Mouse (Mus musculus): ENCODE results near the gene Aldh1a2.

Aldh1a2 gene

GRCm38 (mm10) chr9:71215248-71216035 lies at the start of gene Aldh1a2:
Gene Aldh1a2, plus strand, starts transcription at chr9:71215789.
- DNase-seq (ENCODE audit: low read depth, low spot score) = no peak

DNA sequence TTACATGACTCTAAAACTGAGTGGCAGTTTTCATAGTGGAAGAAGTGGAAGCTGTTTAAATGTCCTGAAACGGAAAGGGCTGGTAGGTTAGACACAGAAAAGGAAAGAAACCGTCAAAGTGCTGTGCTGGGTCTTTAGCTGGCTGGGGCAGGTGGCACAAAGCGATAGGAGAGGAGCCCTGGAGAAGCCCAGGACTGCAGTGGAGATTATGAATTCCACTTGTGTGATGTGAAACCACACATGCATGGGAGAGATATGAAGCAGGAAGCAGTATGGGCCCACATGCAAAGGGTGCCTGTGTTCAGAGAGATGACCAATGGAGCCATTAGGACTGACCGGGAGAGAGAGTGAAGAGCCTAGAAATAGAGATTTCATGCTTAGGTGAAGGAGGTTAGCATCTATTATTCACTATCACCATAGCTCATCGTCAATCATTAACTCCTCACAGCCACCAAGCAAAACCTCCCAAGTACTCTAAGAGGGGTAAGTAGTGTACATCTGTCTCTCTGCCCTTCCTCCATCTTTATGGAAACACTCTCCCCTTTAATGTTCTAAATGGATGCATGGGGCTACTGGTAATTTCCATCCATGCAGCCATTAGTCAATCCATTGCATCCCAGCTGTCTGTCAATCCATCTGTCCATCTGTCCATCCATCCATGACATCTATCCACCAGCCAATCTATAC lies 49.4 kb upstream of the Aldh1a2 start:
- no peak for DNase-seq (ENCODE audit: low read depth, low spot score)

DNA sequence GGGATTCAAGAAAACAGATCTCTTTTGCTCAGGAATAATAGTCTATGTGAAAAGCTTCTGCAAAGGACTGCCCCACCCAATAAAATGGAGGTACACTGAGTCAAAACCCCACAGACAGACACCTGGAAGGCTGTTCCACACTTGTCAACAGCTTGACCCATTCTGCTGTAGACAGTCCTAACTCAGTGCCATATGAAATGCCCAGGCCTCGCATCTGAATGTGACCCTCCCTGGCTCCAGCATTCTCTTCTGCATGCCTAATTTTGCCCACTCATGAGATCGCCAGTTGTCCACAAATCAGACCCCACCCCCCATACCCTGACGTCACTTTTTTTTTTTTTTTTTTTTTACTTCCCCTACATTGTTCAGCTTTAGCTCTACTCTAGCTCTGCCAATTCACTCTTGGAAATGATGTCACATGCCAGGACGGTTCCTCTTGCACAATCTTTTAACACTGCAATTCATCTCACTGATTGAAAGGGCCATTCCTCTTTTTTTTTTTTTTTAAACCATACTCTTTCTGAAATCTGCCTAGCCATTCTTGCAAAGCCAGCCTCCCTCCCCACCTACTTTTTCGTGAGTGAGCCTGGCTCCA lies 48.6 kb upstream of the Aldh1a2 start:
- DNase-seq (ENCODE audit: low read depth, low spot score) = no peak

GRCm38 (mm10) chr9:71167473-71168215 lies 47.9 kb upstream of the Aldh1a2 start:
- DNase-seq (ENCODE audit: low read depth, low spot score) = no peak

- no peak for DNase-seq (ENCODE audit: low read depth, low spot score)
These were observed 47.1 kb upstream of the Aldh1a2 start, which contains the start of gene Aqp9 for GRCm38 (mm10) chr9:71168511-71168910. Gene Aqp9, minus strand, starts transcription at chr9:71168682.

GRCm38 (mm10) chr9:71173533-71173932 lies 42.1 kb upstream of the Aldh1a2 start:
- peak; percentile 30 for DNase-seq (ENCODE audit: low read depth, low spot score)

- no peak for DNase-seq (ENCODE audit: low read depth, low spot score)
These were observed 41.1 kb upstream of the Aldh1a2 start for GRCm38 (mm10) chr9:71174316-71174975.

- no peak for DNase-seq (ENCODE audit: low read depth, low spot score)
These were observed 39.9 kb upstream of the Aldh1a2 start for GRCm38 (mm10) chr9:71175686-71176085.

- peak; percentile 36 for DNase-seq (ENCODE audit: low read depth, low spot score)
These were observed 36.2 kb upstream of the Aldh1a2 start for GRCm38 (mm10) chr9:71179276-71179896.

- DNase-seq (ENCODE audit: low read depth, low spot score) = no peak
These were observed 35.5 kb upstream of the Aldh1a2 start for GRCm38 (mm10) chr9:71179964-71180700.

- no peak for DNase-seq (ENCODE audit: low read depth, low spot score)
These were observed 30.3 kb upstream of the Aldh1a2 start for GRCm38 (mm10) chr9:71185285-71185684.

GRCm38 (mm10) chr9:71185823-71186222 lies 29.8 kb upstream of the Aldh1a2 start:
- no peak for DNase-seq (ENCODE audit: low read depth, low spot score)

GRCm38 (mm10) chr9:71187396-71187795 lies 28.2 kb upstream of the Aldh1a2 start:
- peak; percentile 6 for DNase-seq (ENCODE audit: low read depth, low spot score)

- DNase-seq (ENCODE audit: low read depth, low spot score) = peak; percentile 71
These were observed 26.8 kb upstream of the Aldh1a2 start for GRCm38 (mm10) chr9:71188647-71189415.

- no peak for DNase-seq (ENCODE audit: low read depth, low spot score)
These were observed 16.8 kb upstream of the Aldh1a2 start for GRCm38 (mm10) chr9:71198826-71199225.

DNA sequence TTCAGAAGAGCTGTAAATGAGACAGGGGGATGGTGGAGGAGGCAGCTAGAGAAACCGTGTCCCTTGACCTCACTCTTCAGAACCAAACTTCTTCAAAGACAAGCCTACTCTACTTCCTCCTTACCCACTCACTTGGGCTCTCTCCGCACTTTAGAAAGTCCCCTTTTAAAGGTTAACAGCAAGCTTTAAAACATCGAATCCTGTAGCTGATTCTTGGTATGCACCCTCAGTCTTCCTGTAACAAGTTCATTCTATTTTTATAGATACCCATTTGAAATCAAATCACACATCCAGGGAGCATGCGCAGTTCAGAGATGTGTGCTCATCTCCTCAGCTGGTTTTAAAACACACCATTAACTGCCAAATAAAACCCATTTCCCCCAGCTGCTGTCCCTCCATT lies 13.3 kb upstream of the Aldh1a2 start:
- no peak for DNase-seq (ENCODE audit: low read depth, low spot score)

GRCm38 (mm10) chr9:71209299-71209698 lies 6.3 kb upstream of the Aldh1a2 start:
- DNase-seq (ENCODE audit: low read depth, low spot score) = no peak

DNA sequence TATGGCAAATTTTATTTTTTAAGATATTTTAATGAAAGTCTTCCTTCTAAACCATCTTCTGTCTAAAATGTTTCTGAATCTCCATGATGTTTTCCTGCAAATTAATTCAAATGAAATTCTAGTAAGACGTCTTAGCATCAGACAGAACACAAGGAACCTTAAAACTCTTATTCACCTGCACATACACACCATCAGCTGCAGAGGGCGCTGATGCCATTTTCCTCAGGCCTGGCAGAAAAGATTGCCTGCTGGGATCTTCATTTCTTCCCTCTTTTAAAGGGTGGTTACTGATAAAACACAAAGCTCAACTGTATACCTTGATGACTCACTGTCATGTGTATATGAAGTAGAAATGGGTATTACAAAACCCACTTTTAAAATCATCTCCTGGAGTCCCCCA lies 4.7 kb upstream of the Aldh1a2 start:
- peak; percentile 55 for DNase-seq (ENCODE audit: low read depth, low spot score)

GRCm38 (mm10) chr9:71213636-71214035 lies 2.0 kb upstream of the Aldh1a2 start:
- peak; percentile 60 for DNase-seq (ENCODE audit: low read depth, low spot score)
